Mouse (Mus musculus) macrophage (primary cell): ENCODE results near the gene Folr2. TPM values are rescaled to one million over a fixed set of nuclear protein-coding genes. Genes with fewer than 3 reads are reported as not detected.
A peak's percentile ranks its signal among the peaks of the same experiment; 100 is the strongest.

ENCODE experiments used
- H3K27ac ChIP-seq: fragments of 350-480 bp; formaldehyde crosslinking; 2 replicates; pipeline ENCODE4 v1.9.0; 2021
- H3K36me3 ChIP-seq: fragments of 350-480 bp; formaldehyde crosslinking; 2 replicates; pipeline ENCODE4 v1.9.0; 2021; ENCODE audit errors: inconsistent target
- H3K4me3 ChIP-seq: fragments of 350-480 bp; formaldehyde crosslinking; 2 replicates; pipeline ENCODE4 v1.9.0; 2021; ENCODE audit errors: inconsistent target
- H3K79me2 ChIP-seq: fragments of 350-480 bp; formaldehyde crosslinking; 2 replicates; pipeline ENCODE4 v1.9.0; 2021; ENCODE audit errors: inconsistent target
- WGBS: methylation state at CpG from one replicate; pipeline ENCODE4 v1.1.7; 2026; ENCODE audit warnings: inconsistent platforms; ENCODE audit not compliant: missing documents; 5-methylcytosine and 5-hydroxymethylcytosine counted together
- polyA plus RNA-seq: library from polyadenylated mRNA; stranded (reverse); fragments of 250-400 nt; gene quantifications from 3 replicates; pipeline ENCODE4 v1.2.4, GENCODE M21; 2018; ENCODE audit warnings: inconsistent platforms

Gene Folr2
- polyA plus RNA-seq, 1 experiment from 2014 or later = 134 TPM

DNA sequence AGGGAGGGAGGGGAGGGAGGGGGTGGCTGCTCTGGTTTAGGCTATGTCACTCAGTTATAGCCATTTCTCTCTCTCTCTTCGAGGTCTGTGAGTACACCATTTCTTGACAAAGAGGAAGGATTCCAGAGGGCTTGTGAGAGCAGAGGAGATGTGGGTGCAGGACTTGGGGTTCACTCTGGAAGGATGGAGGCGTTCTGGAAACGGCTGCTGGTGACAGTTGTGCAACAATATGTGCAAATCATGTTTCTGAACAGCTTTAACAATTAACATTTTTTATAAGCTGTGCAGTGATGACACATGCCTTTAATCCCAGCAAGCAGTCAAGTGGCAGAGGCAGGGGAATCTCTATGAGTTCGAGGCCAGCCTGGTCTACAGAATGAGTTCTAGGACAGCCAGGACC lies 23.9 kb upstream of the Folr2 start:
- 59% methylated on average over 4 of the region's 4 CpGs for WGBS
- H3K27ac ChIP-seq = no peak overlapping the region
- H3K4me3 ChIP-seq = no peak overlapping the region
- H3K79me2 ChIP-seq = no peaks in the 10 kb centered on the region
- H3K36me3 ChIP-seq = peaks cover 37% of the 10 kb centered on the region; the same call in 1 of the 2 replicates

DNA sequence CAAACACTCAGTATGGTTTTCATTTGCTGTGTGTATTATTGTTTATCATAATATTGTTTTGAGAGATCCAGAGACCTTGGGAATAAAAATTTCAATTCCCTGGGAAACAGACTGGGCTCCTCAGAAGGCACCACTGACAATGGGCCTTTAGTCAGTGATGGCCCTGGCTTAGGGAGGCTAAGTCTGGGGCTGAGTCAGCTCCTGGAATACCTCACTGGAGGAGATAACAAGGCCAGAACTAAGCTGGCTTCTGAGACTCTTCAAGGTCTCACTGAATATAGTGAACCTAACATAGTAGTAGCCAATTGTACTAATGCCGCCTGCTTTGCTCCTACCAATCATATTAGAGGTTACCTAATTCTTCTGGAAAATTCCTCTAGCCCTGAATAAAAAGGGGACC lies 19.0 kb upstream of the Folr2 start:
- no peak overlapping the region for H3K27ac ChIP-seq
- H3K36me3 ChIP-seq = peaks cover under 1% of the 10 kb centered on the region; the same call in 1 of the 2 replicates
- H3K4me3 ChIP-seq = no peak overlapping the region
- H3K79me2 ChIP-seq = no peaks in the 10 kb centered on the region; the same call in 1 of the 2 replicates
- 100% methylated on average over 1 of the region's 1 CpGs for WGBS

DNA sequence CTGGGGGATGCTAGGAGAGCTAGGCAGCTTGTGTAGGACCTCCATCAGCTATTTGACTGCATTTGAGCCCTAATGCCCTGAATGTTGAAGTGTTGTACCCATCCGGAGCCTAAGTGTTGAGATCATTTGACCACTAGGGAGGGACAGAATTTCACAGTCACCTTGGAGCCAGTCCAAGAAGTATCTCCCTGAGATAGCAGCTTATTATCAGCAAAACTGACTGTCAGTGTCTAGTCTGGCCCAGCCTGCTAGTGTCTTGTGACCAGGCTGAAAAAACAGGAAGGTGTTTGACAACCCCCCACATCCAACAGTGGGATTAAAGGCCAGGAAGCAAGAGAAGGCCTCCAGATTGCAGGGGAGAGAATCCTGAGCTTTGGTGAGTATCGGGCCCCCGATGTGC lies 14.3 kb upstream of the Folr2 start:
- no peaks in the 10 kb centered on the region; the same call in 1 of the 2 replicates for H3K79me2 ChIP-seq
- WGBS = 87% methylated on average over 3 of the region's 3 CpGs
- peak overlapping the region; percentile 66 for H3K27ac ChIP-seq
- no peaks in the 10 kb centered on the region for H3K36me3 ChIP-seq
- peak overlapping the region; percentile 7; the same call in 1 of the 2 replicates for H3K4me3 ChIP-seq

DNA sequence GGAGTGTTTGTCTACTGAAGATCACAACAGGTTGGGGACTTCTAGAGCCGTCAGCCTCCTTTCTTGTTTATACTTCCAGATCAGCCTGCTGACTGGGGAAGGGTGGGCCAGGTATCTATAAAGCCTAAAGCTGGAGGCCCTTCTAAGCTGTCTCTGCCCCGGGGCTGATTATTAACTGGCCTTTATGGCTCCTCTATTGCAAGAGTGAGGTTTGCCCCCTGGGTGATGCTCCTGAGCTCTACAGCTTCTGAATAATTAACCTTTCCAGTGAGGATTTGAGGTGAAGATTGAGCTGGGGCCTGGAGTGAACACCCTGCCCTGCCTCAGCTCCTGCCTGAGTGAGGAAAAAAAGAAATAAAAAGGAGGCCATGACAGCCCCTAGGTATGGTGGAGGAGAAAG lies 13.6 kb upstream of the Folr2 start, which contains the start of gene Folr1:
Folr1 (minus strand) TSS at position 160 of the 400 bp plus-strand sequence.
- Histone ChIP-seq H3K36me3 (no peaks in the 10 kb centered on the region), H3K27ac (peak within 1 kb of the TSS; percentile 66), H3K79me2 (no peaks in the 10 kb centered on the region; the same call in 1 of the 2 replicates), H3K4me3 (peak within 1 kb of the TSS; percentile 7; the same call in 1 of the 2 replicates)
- WGBS = 88% methylated on average over 2 of the region's 2 CpGs

DNA sequence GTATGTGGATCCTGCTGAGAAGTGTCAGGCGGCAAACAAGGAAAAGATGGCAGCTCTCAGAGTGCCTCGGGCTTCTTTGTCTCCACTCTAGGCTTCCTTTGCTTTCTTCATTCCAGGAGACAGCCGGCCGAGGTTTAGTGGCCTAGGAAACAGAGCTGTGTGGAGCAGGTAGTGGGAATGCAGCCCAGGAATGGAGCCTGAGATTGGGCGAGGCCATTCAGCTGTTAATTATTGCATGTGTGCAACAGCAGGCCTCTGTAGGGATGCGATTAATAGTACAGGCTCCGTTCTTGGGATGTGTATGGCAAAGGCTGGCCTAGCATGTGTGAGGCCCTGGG lies 12.1 kb upstream of the Folr2 start:
- 93% methylated on average over 7 of the region's 7 CpGs for WGBS
- H3K27ac ChIP-seq = no peak overlapping the region
- H3K4me3 ChIP-seq = no peak overlapping the region
- no peaks in the 10 kb centered on the region; the same call in 1 of the 2 replicates for H3K79me2 ChIP-seq
- H3K36me3 ChIP-seq = no peaks in the 10 kb centered on the region

DNA sequence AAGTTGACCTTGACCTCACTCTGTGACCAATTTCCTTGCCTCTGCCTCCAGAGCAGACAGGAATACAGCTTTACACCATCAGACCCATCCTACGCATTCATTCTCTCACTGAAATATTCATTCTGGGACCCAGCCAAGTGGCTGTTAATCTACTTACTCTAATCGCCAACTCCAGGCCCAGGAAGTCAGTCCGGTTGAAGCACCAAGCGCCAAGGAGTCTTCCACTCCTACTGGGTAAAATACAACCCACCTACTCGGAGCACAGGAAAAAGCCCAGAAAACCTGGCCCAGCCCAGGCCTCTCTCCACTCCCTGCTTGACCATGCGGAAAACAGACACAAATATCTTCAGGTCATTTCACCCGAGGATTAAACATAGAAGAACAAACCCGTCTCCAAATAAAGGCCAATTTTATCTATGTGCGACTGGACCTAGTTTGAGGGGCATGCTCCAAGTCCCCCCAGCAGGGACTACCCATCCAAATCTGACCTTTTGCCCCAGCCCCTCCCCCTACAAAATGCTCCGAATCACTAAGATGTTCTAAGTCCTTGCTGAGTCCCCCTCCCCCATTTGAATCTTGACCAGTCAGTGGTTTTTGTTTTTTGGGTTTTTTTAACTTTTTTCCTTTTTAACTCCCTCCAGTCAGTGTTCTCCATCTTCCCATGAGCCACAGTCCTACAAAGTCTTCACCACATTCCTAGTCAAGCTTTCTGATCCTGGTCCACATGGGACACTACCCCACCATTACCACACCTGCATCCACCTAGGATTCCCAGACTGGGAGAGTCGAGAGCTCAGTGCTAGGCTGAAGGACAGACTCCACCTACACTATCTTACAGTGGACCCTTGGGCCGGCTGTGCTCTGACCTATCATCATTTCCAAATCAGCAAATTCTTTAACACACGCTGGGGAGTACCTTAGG lies 11.5 kb upstream of the Folr2 start:
- Histone ChIP-seq H3K79me2 (no peaks in the 10 kb centered on the region; the same call in 1 of the 2 replicates), H3K4me3 (no peak overlapping the region), H3K27ac (no peak overlapping the region), H3K36me3 (no peaks in the 10 kb centered on the region)
- WGBS = 95% methylated on average over 13 of the region's 13 CpGs

DNA sequence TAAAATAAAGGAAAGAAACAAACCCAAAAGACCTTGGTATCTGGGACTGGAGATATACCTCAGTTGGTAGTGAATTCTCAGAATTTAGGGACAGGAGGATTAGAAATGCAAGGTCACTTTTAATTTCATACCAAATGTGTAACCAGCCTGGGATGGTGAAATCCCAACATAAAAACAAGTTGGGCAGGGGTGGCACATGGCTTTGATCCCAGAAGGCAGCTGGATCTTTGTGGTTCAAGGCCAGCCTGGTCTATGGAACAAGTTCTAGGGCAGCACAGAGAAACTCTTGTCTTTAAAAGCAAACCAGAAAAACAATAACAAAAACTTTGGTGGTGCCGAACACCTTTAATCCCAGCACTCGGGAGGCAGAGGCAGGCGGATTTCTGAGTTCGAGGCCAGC lies 10.5 kb upstream of the Folr2 start:
- Histone ChIP-seq H3K4me3 (no peak overlapping the region), H3K79me2 (no peaks in the 10 kb centered on the region; the same call in 1 of the 2 replicates), H3K27ac (no peak overlapping the region), H3K36me3 (no peaks in the 10 kb centered on the region)
- 100% methylated on average over 1 of the region's 4 CpGs for WGBS

DNA sequence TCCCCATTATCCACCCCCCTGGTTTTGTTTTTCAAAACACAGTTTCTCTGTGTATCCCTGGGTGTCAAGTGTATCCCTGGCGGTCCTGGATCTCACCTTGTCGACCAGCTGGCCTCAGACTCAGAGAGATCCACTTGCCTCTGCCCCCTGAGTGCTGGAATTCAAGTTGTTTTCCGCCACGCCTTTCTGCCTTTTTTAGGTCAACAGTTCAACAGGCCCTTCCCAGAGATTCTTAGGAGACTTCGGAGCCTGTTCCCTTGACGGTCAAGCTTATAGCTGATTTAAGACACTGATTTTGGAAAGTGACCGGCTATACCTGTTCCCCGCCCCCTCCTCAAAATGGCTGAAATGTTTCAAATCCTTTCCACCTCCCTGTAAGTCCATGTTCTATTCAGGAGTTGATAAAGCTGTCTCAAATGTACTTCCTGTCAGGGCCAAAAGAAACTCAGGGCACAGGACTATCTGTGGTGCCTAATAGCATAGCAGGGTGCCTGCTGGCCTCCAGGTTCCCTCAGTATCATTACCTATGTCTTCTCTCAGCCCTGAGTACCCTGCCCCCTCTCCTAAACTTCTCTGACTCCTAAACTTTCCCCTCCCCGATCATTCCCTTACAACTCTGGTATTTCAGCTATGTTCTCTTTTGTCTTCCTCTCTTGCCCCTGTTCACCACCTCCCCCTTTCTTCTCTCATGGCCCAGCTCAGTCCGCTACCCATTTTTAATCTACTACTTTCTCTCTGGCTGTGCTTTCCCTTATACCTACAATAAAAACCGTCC lies 9.7 kb upstream of the Folr2 start:
- WGBS = 90% methylated on average over 11 of the region's 11 CpGs
- Histone ChIP-seq H3K27ac (no peak overlapping the region), H3K4me3 (no peak overlapping the region), H3K36me3 (no peaks in the 10 kb centered on the region), H3K79me2 (no peaks in the 10 kb centered on the region)

DNA sequence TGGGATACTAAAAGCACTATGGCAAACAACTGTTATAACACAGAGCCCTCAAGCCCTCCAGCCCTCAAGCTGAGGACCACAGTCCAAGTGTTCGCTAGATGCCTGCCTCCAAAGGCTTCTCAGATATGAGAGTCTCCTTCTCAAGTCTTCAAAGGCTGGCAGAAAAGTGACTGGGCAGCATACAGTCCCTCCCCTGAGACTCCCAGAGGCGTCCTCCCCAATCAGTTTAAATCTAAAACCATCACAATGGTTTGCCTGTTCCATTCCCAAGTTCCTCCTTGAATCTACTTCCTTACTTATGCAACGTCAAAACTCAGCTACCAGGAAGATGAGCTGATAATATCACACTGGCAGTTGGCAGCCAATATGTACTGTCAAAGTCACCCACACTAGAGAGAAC lies 6.4 kb upstream of the Folr2 start, which contains the start of gene Anapc15:
Anapc15 (plus strand) TSS at position 301 of the 400 bp plus-strand sequence.
- Histone ChIP-seq H3K36me3 (no peaks in the 10 kb centered on the region), H3K79me2 (no peaks in the 10 kb centered on the region), H3K27ac (no peak within 1 kb of the TSS), H3K4me3 (no peak within 1 kb of the TSS)
- 39% methylated on average over 3 of the region's 3 CpGs for WGBS

DNA sequence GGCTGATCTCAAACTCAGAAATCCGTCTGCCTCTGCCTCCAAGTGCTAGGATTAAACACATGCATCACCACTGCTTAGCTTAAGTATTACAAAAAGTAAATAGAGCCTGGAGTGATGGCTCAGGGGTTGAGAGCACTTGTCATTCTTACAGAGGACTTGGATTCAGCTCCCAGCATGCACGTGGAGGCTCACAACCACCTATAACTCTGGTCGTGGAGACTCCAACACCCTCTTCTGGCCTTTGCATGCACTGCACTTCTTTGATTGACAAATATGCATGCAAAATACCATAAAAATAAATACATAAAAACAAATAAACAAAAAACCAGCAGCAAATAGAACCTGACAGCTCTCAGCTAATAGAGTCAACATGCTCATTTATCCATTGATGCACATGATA lies 5.3 kb upstream of the Folr2 start:
- no peak overlapping the region for H3K4me3 ChIP-seq
- WGBS = 87% methylated on average over 3 of the region's 3 CpGs
- H3K79me2 ChIP-seq = no peaks in the 10 kb centered on the region
- no peaks in the 10 kb centered on the region for H3K36me3 ChIP-seq
- no peak overlapping the region for H3K27ac ChIP-seq

DNA sequence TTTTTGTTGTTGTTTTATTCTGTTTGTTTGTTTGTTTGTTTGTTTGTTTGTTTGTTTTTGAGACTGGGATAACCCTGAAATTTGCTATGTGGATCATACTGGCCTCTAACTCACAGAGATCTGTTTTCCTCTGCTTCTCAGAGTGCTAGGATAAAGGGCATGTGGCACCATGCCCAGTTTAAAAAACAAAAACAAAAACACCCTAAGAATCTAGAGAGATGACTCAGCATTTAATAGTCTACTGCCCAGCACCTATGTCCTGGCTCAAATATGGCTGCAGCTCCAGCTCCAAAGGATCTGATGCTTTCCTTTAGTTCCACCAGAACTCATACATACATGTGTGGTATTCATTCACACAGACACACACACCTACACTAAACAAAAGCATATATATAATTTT lies 4.0 kb upstream of the Folr2 start:
- no peaks in the 10 kb centered on the region for H3K79me2 ChIP-seq
- no peaks in the 10 kb centered on the region for H3K36me3 ChIP-seq
- H3K27ac ChIP-seq = no peak overlapping the region
- H3K4me3 ChIP-seq = no peak overlapping the region

DNA sequence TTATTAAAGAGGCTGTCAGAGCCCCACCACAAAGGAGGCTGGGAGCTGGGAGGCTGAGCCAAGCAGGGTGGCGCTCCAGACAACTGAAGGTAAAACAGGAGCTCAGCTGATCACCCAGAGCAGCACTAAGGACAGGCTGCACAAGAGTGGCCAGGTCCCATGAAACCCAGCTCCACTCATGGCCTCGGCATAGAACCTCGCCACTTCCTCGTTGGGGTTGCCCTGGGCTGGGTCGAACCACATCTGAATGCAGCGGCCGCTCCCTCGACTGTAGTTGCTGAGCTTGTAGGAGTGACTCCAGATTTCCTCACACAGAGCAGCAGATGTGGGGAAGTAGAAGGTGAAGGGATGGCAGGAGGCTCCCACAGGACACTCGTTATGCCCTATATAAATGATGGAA lies 1.4 kb upstream of the Folr2 start:
- H3K4me3 ChIP-seq = no peak overlapping the region
- no peaks in the 10 kb centered on the region for H3K79me2 ChIP-seq
- WGBS = 35% methylated on average over 9 of the region's 9 CpGs
- peak overlapping the region; percentile 21; the same call in 1 of the 2 replicates for H3K27ac ChIP-seq
- H3K36me3 ChIP-seq = no peaks in the 10 kb centered on the region

DNA sequence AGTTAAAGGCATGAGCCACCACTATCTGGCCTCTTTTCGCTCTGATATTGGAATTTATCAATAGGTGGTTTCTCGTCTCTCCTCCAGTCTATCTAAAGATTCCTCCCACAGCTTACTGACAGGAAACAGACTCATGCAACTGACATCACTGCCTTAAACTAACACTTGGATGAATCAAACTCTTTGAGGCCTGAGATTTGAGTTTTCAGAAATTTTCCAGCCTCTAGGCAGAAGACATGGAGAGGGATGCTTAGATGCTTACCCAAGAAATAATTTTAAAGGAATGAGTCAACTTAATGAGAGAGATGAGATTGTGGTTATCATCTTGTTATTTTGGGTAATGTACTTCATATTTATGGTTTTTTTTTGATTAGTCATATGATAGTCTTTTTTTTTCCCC lies 3.2 kb downstream of the Folr2 start:
- WGBS = 55% methylated on average over 2 of the region's 2 CpGs
- H3K27ac ChIP-seq = peak overlapping the region; percentile 90
- no peaks in the 10 kb centered on the region for H3K36me3 ChIP-seq

DNA sequence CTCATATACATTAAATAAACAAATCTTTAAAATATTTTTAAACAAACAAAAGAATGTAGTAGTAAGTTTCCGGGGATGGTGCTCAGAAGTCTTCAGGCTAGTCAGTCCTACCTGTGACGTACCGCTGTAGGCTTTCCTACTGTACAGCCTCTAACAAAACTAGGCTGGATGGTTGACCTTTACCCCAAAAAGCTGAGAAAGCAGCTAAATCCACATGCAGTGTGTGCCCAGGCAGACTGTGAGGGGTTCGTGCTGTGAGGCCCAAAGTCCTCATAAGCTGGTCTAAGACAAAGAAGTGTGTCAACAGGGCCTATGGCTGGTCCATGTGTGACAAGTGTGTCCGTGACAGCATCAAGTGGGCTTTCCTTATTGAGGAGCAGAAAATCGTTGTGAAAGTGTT lies 4.1 kb downstream of the Folr2 start:
- 94% methylated on average over 6 of the region's 6 CpGs for WGBS
- H3K36me3 ChIP-seq = no peaks in the 10 kb centered on the region
- H3K27ac ChIP-seq = peak overlapping the region; percentile 90
- no peak overlapping the region for H3K4me3 ChIP-seq
- H3K79me2 ChIP-seq = no peaks in the 10 kb centered on the region

More for the DNA sequence above, 3.2 kb downstream of the Folr2 start:
- H3K4me3 ChIP-seq = no peak overlapping the region
- H3K79me2 ChIP-seq = no peaks in the 10 kb centered on the region

DNA sequence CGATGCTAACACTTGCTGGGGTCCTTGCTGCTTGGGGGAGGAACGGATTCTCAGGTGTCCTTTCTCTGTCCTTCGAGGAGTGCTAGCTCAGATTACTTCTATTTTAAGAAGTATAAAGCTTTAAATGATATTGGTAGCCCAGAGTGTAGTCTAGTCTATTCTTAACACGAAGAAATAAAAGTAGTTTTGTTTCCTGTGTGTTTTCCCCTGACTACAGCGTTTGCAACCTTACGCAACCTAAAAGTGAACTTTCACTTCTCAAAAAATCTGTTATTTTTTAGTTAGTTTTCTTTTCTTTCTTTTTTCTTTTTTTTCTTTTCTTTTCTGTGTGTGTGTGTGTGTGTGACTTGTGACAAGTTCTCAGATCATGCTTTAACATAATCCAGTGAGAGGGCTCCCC lies 5.3 kb downstream of the Folr2 start:
- peak overlapping the region; percentile 90 for H3K27ac ChIP-seq
- no peaks in the 10 kb centered on the region for H3K79me2 ChIP-seq
- H3K36me3 ChIP-seq = no peaks in the 10 kb centered on the region
- no peak overlapping the region for H3K4me3 ChIP-seq
- 12% methylated on average over 6 of the region's 6 CpGs for WGBS
